Mouse (Mus musculus) CD4-positive helper T cell, adult 2 months (primary cell): ENCODE measurements around the gene Psmb11.

Experiments used
- DNase-seq: peaks from one replicate; pipeline ENCODE4 v3.0.0-alpha.2; 2012; ENCODE audit warnings: low read depth, missing footprints, low spot score

Psmb11 gene

DNA sequence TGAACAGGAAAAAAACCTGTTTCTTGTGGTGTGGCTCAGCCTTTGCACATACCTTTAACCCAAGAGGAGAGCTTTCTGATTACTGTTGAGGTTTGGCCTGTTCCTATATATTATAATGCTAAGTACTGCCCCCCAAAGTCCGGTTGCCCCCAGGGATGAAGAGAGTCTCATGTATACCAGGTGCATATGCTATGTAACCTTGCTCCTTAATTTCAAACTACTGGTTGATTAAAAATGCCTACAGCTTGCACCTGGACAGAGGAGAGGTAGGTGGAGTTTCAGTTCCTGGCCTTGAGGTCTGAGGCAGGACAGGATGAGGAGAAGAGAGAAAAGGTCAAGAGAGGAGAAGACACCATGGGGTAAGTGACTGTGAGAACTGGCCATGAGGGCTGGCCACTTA is at the start of gene Psmb11:
Gene Psmb11, plus strand, starts transcription at position 301 of the 400 bp plus-strand sequence.
- DNase-seq, result no peak

DNA sequence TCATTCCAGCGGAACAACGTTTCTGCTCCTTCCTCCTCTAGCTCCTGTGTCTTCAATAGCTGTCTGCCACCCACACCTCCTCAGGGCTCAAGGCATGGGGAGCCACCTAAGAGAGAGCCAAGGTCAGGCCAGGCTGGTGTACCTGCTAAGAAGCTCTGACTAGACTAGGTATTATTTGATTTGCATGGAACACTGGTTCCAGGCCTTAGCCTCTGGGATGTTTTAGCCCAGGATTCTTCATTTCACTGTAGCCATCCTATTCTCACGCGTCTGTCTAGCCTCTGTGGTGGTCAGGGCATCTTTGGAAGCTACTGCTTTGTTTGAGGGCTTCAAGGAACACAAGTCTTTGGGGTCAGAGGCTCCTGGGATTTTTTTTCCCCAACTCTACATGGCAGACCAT is 49.1 kb upstream of the Psmb11 start:
- no peak for DNase-seq

DNA sequence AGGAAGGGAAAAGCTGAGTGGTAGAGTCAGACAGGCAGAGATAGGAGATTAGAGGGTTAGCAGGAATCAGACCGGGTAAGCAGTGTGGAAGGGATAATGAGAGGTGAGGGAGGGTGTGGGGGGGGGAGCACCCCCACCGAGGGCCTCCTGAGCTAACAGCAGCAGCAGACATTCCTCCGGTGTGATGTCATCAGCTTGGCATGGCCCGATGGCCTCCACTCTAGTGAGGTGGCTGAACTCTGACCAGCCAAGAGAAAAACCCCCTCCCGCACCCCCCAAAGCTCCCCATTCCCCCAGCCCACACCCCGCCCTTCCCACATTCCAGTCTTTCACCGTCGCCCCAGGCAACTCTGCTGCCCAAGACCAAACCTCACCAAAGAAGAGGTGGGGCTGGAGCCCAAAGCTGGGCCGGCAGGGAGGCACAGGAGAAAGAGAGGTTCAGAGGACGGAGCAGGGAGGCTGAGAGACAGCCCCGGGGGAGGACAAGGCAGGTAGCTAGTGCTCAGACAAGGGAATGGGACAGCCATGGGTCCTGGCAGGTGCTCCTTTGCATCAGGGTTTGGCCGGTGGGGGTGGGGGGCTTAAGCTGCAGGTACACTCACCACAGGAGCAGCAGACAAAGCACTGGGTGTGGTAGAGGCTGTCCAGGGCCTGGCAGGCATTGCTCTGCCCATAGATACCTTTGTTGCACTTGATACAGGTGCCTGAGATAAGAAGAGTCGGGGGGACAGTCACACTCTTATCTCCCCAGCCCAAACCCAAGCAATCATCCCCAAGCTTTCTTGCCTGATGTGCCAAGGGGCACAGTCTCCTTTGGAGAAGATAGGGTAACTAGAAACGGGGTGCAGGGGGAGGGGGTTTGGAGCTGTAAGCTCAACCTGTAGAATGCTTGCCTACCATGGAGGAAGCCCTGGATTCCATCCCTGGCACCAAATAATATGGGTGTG is 48.2 kb upstream of the Psmb11 start:
- no peak for DNase-seq

DNA sequence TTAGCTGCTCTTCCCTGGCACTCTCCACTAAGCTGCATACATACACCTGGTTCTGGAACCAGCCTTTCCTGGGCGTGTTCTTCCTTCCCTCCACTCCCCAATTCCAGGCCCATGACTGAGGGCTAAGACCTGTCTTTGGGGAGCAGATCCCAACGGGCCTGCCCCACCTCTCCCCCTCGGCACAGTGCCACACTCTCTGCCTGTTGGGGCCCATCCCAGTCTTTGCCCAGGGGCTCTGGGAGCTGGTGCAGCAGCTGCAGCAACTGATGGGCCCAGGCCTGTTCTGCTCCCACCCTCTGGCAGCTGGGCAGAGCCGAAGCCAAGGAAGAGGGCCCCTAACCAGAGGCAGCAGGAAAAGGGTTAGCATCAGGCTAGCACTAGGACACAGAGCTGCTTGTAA is 47.0 kb upstream of the Psmb11 start:
- DNase-seq, result no peak

DNA sequence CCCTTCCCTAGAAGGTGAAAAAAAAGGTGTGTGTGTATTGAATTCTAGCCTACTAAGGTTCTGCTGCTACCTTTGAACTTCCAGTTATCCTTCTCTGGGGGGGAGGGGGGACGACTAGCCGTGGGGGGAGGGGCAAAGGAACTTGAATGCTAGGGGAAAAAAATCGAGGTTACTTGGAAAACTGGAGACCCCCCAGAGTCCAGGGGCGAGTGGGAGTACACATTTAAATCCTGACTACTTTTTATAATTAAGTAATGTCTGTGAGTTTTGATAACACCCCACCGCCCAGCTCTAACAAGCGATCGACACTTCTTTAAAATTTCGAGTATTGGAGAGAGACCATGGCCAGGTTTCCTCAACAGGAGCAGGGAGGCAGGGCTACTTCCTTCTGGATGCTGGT is 46.2 kb upstream of the Psmb11 start:
- no peak for DNase-seq

DNA sequence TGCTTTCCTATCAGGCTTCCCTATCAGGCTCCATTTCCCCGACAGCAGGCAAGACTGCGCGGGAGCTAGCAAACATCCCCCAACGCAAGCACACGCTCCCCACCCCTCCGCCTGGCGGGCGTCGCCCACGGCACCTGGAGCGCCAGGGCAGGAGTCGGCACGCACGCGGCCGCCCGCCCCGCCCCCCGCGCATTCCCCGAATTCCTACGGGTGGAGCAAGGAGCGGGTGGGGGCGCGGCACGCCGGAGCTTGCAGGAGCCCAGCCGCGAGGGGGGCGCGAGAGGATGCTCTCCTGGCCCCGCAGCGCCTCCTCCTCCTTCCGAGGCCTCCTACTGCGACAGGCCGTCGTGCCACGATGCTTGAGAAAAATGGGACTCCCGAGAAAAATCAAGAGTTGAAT is 45.6 kb upstream of the Psmb11 start:
- DNase-seq, result no peak

GRCm38 (mm10) chr14:54576241-54577088 is 44.8 kb upstream of the Psmb11 start:
- peak; percentile 15 for DNase-seq

DNA sequence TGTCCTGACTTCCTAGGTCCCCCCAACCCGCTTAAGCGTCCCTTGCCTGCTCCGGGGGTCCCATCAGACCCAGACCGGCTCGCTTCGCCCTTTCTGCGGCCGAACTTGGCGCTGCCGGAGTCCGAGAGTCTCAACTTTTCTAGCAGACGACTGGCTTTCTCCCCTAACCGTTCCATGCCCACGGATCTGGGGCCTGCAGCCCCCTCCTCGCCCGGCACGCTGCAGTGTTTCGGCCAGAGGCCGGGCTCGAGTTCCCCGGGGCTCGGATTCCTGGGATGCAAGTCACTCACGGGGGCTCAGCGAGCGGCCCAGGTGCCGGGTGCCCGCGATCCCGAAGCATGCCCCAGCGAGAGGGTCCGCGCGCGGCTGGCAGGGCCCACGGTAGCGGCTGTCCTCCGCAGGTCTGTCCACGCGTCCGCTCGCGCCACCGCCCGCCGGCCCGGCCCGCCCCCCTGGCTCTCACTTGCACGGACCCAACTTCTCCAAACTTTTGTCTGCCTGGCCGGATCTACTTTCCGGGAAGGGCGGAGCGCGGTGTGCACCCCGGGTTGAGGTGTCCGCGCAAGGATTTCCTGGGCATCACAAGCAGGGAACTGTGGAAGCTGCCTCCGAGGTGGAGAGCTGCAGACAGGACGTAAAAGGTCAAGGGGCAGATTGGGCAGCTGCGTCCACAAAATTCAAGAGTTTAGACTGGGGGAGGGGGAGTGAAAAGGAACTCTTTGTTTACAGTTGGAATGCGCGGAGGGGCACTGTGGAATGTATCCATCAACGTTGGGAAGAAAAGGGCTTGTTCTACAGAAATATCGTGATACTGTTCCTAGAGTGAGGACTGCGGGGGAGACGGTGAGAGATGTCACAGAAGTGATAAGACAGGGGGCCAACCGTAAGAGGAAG is 43.9 kb upstream of the Psmb11 start, which contains the start of gene Ajuba:
Gene Ajuba, minus strand, starts transcription at position 470 of the 894 bp plus-strand sequence.
- peak; percentile 56 for DNase-seq

DNA sequence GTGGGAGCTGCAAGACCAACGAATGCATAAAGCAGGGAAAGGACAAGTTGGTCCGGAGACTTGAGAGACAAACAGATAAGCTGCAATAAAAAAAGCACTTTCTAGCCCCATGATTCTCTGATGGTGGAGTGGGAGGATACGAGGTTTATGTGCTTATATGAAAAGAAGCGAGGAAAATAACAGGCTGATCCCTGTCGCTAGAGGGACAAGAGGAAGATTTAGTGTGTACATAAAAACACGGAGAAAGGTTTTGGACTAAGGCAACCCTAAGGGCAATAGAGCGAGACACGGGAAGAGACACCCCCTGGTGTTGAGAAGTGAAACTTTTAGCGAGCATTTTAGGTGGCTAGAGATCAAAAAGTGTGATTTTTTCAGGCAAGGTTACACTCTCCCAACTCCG is 43.2 kb upstream of the Psmb11 start:
- DNase-seq, result peak; percentile 75

DNA sequence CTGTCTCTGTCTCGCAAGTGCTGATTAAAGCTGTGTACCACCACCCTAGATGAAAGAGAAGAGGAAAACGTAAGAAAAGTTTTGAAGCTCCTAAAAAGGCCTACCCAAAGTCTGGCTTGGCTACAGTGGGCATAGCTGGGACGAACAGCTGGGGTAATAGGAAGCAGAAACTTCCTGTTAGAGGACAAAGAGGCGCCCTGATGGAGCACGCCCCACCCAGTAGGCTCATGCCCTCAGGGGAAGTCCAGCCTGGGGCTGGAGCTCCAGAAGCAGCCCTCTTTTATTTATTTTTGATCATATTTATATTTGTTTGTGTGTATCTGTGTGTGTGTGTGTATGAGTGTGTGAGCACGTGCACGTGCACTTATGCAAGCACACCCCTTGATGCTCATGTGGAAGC is 41.6 kb upstream of the Psmb11 start:
- DNase-seq, result no peak

- no peak for DNase-seq
These were observed 38.7 kb upstream of the Psmb11 start for GRCm38 (mm10) chr14:54582536-54582935.

GRCm38 (mm10) chr14:54583681-54584338 is 37.4 kb upstream of the Psmb11 start:
- DNase-seq, result peak; percentile 60

- no peak for DNase-seq
These were observed 30.2 kb upstream of the Psmb11 start for GRCm38 (mm10) chr14:54591056-54591455.

- no peak for DNase-seq
These were observed 28.8 kb upstream of the Psmb11 start for GRCm38 (mm10) chr14:54592319-54592934.

- no peak for DNase-seq
These were observed 27.2 kb upstream of the Psmb11 start for GRCm38 (mm10) chr14:54594055-54594454.

GRCm38 (mm10) chr14:54594631-54595414 is 26.4 kb upstream of the Psmb11 start:
- DNase-seq, result no peak

DNA sequence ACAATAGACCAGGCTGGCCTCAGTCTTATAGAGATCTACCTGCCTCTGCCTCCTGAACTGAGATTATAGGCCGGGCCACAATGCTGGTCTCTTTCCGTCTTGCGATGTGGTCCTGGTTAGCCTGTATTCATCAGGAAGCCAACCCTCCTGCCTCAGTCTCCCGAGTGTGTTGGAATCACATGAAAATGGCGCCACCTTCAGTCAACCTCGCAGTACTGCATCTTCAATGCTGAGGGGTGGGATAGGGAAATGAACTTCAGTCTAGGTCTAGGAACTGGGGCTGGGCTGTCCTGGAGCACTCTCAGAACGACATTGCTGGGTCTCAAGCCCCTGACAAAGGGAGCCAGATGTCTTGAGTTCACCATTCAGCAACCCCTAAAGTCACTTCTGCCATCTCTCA is 24.1 kb upstream of the Psmb11 start:
- peak; percentile 51 for DNase-seq

DNA sequence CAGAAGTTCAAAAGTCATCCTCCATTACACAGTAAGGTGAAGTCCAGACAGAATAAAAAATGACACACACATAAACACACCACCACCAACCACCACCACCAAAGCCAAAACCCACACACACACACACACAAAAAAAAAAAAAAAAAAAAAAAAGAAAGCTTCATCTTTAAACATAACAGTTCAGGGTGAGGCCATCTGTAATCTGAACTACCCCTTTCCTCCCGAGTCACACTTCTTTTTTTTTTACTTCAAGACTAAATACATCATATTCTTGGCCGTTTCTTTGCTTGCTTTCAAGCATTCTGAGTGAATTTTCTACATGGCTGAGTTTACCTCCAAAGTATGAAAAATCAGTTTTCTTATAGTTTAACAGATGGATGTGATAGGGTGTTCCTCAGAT is 19.6 kb upstream of the Psmb11 start:
- no peak for DNase-seq

DNA sequence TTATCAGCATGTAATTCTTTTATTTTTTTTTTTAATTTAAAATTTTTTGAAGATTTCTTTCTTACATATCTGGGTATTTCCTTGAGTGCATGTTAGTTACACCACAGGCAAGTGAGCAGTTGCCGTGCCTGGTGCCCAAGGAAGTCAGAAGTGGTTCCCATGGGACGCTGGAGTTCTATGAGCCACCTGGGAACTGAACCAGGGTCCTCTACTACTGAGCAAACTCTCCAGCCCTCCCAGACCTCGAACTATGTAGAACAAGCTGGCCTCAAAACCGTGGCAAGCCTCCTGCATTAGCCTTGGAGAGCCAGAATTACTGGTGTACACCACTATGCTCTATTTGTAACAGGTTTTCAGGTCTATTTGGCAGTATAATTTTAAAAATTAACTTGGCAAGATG is 18.6 kb upstream of the Psmb11 start:
- no peak for DNase-seq
